Mouse (Mus musculus) G1E (cell line): ENCODE results near the gene Zfp91.

Experiments
- CTCF ChIP-seq: IDR thresholded peaks from 2 replicates; pipeline ENCODE4 v1.5.1; 2012; ENCODE audit warnings: low read depth, low read length, inconsistent platforms, mixed read lengths
- GATA1 ChIP-seq: IDR thresholded peaks from 2 replicates; pipeline ENCODE4 v1.6.1; 2012; ENCODE audit warnings: borderline replicate concordance, low read length, inconsistent platforms, mixed read lengths
- POLR2AphosphoS5 ChIP-seq: IDR thresholded peaks from 2 replicates; pipeline ENCODE4 v1.6.1; 2012; ENCODE audit warnings: low read depth, low read length, inconsistent platforms; ENCODE audit not compliant: insufficient replicate concordance

DNA sequence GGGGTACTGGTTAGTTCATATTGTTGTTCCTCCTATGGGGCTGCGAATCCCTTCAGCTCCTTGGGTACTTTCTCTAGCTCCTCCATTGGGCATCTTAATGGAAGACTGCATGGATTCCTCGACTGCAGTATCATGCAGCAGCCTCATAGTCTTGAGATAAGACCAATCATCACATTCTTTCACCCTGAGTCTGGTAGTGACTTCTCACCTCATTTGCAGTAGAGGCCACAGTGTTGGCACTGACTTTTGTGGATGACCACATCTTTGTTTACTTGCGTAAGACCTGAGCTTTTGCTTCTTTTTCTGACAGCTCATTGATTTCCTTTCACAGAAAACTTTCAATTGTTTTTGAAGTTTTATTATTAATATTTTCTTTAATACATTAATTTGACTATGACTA lies 9.8 kb upstream of the Zfp91 start:
- TF ChIP-seq CTCF = no peak
- no peak for TF ChIP-seq GATA1
- TF ChIP-seq POLR2AphosphoS5 = no peak
